Mouse (Mus musculus) hindbrain, postnatal 0 days (tissue): ENCODE results near the gene Zdhhc3. TPM values are rescaled to one million over a fixed set of nuclear protein-coding genes. Genes with fewer than 3 reads are reported as not detected.
A peak's percentile ranks its signal among the peaks of the same experiment; 100 is the strongest.

Source experiments
- ATAC-seq: fragments of 200-750 bp; cut with Nextera tagmentation; 2 replicates; pipeline ENCODE4 v1.8.0; 2017; ENCODE audit warnings: mild to moderate bottlenecking, moderate TSS enrichment, moderate library complexity
- DNase-seq: peaks from one replicate; pipeline ENCODE4 v3.0.0-alpha.2; 2015; ENCODE audit warnings: low spot score
- H3K27ac ChIP-seq: fragments of 300-500 bp; sonication (generic); 2 replicates; pipeline ENCODE4 v1.5.1; 2014; ENCODE audit warnings: mild to moderate bottlenecking
- H3K27me3 ChIP-seq: fragments of 300-500 bp; sonication (generic); 2 replicates; pipeline ENCODE4 v1.6.1; 2014; ENCODE audit warnings: low read length, mixed read lengths; ENCODE audit not compliant: insufficient read depth
- H3K36me3 ChIP-seq: fragments of 300-500 bp; sonication (generic); 2 replicates; pipeline ENCODE4 v1.6.1; 2014; ENCODE audit warnings: low read length, mixed read lengths; ENCODE audit not compliant: insufficient read depth
- H3K4me1 ChIP-seq: fragments of 300-500 bp; sonication (generic); 2 replicates; pipeline ENCODE4 v1.6.1; 2014; ENCODE audit warnings: antibody characterized with exemption, low read length, mixed read lengths; ENCODE audit not compliant: insufficient read depth
- H3K4me2 ChIP-seq: fragments of 300-500 bp; sonication (generic); 2 replicates; pipeline ENCODE4 v1.6.1; 2014; ENCODE audit warnings: low read depth, mild to moderate bottlenecking, low read length, moderate library complexity, mixed read lengths
- H3K4me3 ChIP-seq: fragments of 300-500 bp; sonication (generic); 2 replicates; pipeline ENCODE4 v1.5.1; 2014; ENCODE audit warnings: low read length
- H3K9ac ChIP-seq: fragments of 300-500 bp; sonication (generic); replicated peaks from 2 replicates; pipeline ENCODE4 v1.6.1; 2014; ENCODE audit warnings: mild to moderate bottlenecking, low read length, moderate library complexity, mixed read lengths
- H3K9me3 ChIP-seq: fragments of 300-500 bp; sonication (generic); 2 replicates; pipeline ENCODE4 v1.6.1; 2016; ENCODE audit warnings: low read length, mixed read lengths
- CTCF ChIP-seq: IDR thresholded peaks from 2 replicates; pipeline ENCODE4 v1.5.1; 2016; ENCODE audit warnings: antibody characterized with exemption, control low read depth, low read depth
- WGBS: fragments of 180-500 bp; shearing (Covaris S2); extraction: QIAGEN DNeasy Blood & Tissue Kit; methylation state at CpG from one replicate; pipeline ENCODE4 v1.1.7; 2014; 5-methylcytosine and 5-hydroxymethylcytosine counted together
- polyA plus RNA-seq: library from polyadenylated mRNA; unstranded; fragments of >200 nt; fragmentation: Nextera tagmentation; extraction: Ambion mirVana; gene quantifications from 2 replicates; pipeline ENCODE4 v1.2.1, GENCODE M21; 2015
- total RNA-seq: library from RNA; depleted of rRNA; stranded (reverse); fragments of >200 nt; gene quantifications from 2 replicates; pipeline ENCODE4 v1.2.3, GENCODE M21; 2014

Gene Zdhhc3
- total and polyA plus RNA-seq, 2 experiments from 2014 or later, result 82.9 to 83.4 TPM

- H3K4me2 ChIP-seq, result no peak overlapping the region
- DNase-seq, result peak; percentile 7
- no peak overlapping the region for H3K4me3 ChIP-seq
- H3K9ac ChIP-seq, result no peak overlapping the region
- no peak overlapping the region for H3K27ac ChIP-seq
- ATAC-seq, result 0 out of 2 replicates have a peak, but pooled peaks have one; percentile 35
- TF ChIP-seq CTCF, result no peak
- H3K9me3 ChIP-seq, result no peaks in the 10 kb centered on the region
- H3K36me3 ChIP-seq, result peaks cover 37% of the 10 kb centered on the region
- H3K4me1 ChIP-seq, result no peaks in the 10 kb centered on the region
- 85% methylated on average over 3 of the region's 3 CpGs for WGBS
- H3K27me3 ChIP-seq, result no peaks in the 10 kb centered on the region
These were observed 10.0 kb upstream of the Zdhhc3 start for GRCm38 (mm10) chr9:123123017-123123416.

GRCm38 (mm10) chr9:123115566-123115965 lies 2.6 kb upstream of the Zdhhc3 start:
- DNase-seq, result no peak
- Histone ChIP-seq H3K27me3 (no peaks in the 10 kb centered on the region), H3K4me3 (no peak overlapping the region), H3K36me3 (peaks cover 18% of the 10 kb centered on the region; the same call in 1 of the 2 replicates), H3K9ac (no peak overlapping the region), H3K27ac (no peak overlapping the region), H3K9me3 (no peaks in the 10 kb centered on the region), H3K4me2 (no peak overlapping the region), H3K4me1 (peaks cover 15% of the 10 kb centered on the region)
- ATAC-seq, result no peak
- WGBS, result 78% methylated on average over 1 of the region's 1 CpGs
- no peak for TF ChIP-seq CTCF

GRCm38 (mm10) chr9:123113931-123114330 lies 926 bp upstream of the Zdhhc3 start:
- WGBS, result 53% methylated on average over 6 of the region's 6 CpGs
- Histone ChIP-seq H3K4me3 (peak overlapping the region; percentile 77), H3K9me3 (no peaks in the 10 kb centered on the region), H3K4me1 (peaks cover 15% of the 10 kb centered on the region), H3K4me2 (peak overlapping the region; percentile 84), H3K27ac (peak overlapping the region; percentile 92), H3K27me3 (no peaks in the 10 kb centered on the region), H3K9ac (peak overlapping the region; percentile 85), H3K36me3 (peaks cover 1% of the 10 kb centered on the region; the same call in 1 of the 2 replicates)
- no peak for DNase-seq
- TF ChIP-seq CTCF, result no peak
- ATAC-seq, result no peak

- WGBS, result 66% methylated on average over 8 of the region's 8 CpGs
- no peak for ATAC-seq
- no peak for TF ChIP-seq CTCF
- peak overlapping the region; percentile 84 for H3K4me2 ChIP-seq
- peak overlapping the region; percentile 85; the same call in 1 of the 2 replicates for H3K9ac ChIP-seq
- H3K27ac ChIP-seq, result no peak overlapping the region
- DNase-seq, result peak; percentile 4
- peak overlapping the region; percentile 77 for H3K4me3 ChIP-seq
- H3K9me3 ChIP-seq, result no peaks in the 10 kb centered on the region
- H3K36me3 ChIP-seq, result no peaks in the 10 kb centered on the region
- H3K4me1 ChIP-seq, result peaks cover 15% of the 10 kb centered on the region
- H3K27me3 ChIP-seq, result no peaks in the 10 kb centered on the region
These were observed 1.2 kb downstream of the Zdhhc3 start for GRCm38 (mm10) chr9:123111751-123112221.

GRCm38 (mm10) chr9:123109188-123109587 lies 3.8 kb downstream of the Zdhhc3 start:
- no peaks in the 10 kb centered on the region for H3K27me3 ChIP-seq
- no peak overlapping the region for H3K27ac ChIP-seq
- H3K4me2 ChIP-seq, result no peak overlapping the region
- no peak overlapping the region for H3K4me3 ChIP-seq
- DNase-seq (no peak), ATAC-seq (no peak)
- TF ChIP-seq CTCF, result no peak
- WGBS, result 85% methylated on average over 7 of the region's 7 CpGs
- H3K36me3 ChIP-seq, result peaks cover 4% of the 10 kb centered on the region; the same call in 1 of the 2 replicates
- H3K9me3 ChIP-seq, result no peaks in the 10 kb centered on the region
- no peak overlapping the region for H3K9ac ChIP-seq
- H3K4me1 ChIP-seq, result peaks cover 14% of the 10 kb centered on the region

- Histone ChIP-seq H3K9me3 (no peaks in the 10 kb centered on the region), H3K27me3 (no peaks in the 10 kb centered on the region), H3K4me2 (no peak overlapping the region), H3K4me3 (no peak overlapping the region), H3K9ac (no peak overlapping the region), H3K36me3 (peaks cover 5% of the 10 kb centered on the region; the same call in 1 of the 2 replicates), H3K4me1 (peaks cover 8% of the 10 kb centered on the region), H3K27ac (no peak overlapping the region)
- 94% methylated on average over 4 of the region's 4 CpGs for WGBS
- no peak for DNase-seq
- ATAC-seq, result no peak
- no peak for TF ChIP-seq CTCF
These were observed 5.8 kb downstream of the Zdhhc3 start for GRCm38 (mm10) chr9:123107186-123107585.

- no peak for TF ChIP-seq CTCF
- no peaks in the 10 kb centered on the region; the same call in 1 of the 2 replicates for H3K4me1 ChIP-seq
- H3K36me3 ChIP-seq, result peaks cover 15% of the 10 kb centered on the region
- no peak overlapping the region for H3K27ac ChIP-seq
- no peak overlapping the region for H3K9ac ChIP-seq
- no peak overlapping the region for H3K4me2 ChIP-seq
- no peak for ATAC-seq
- no peaks in the 10 kb centered on the region for H3K27me3 ChIP-seq
- H3K9me3 ChIP-seq, result no peaks in the 10 kb centered on the region
- DNase-seq, result no peak
- no peak overlapping the region for H3K4me3 ChIP-seq
These were observed 8.6 kb downstream of the Zdhhc3 start for GRCm38 (mm10) chr9:123104362-123104761.
